Mouse (Mus musculus): ENCODE measurements around the gene Slit3. TPM values are rescaled to one million over a fixed set of nuclear protein-coding genes. Genes with fewer than 3 reads are reported as not detected.

The Slit3 gene
- polyA plus RNA-seq, 1 experiment from 2014 or later = 21.9 TPM

- H3K9me3 ChIP-seq (replicated peaks) = no peaks in the 10 kb centered on the region
- peaks cover 9% of the 10 kb centered on the region; the same call in 1 of the 2 replicates for H3K27me3 ChIP-seq (ENCODE audit: low read depth, poor library complexity, severe bottlenecking)
- no peaks in the 10 kb centered on the region for H3K36me3 ChIP-seq
- peak; percentile 86 for DNase-seq (ENCODE audit: low spot score)
- peak overlapping the region; percentile 66 for H3K27ac ChIP-seq
- H3K4me1 ChIP-seq = peaks cover 78% of the 10 kb centered on the region
- WGBS = 27% methylated on average over 4 of the region's 4 CpGs
- no peak overlapping the region for H3K4me3 ChIP-seq
Observed at GRCm38 (mm10) chr11:35451636-35452035, 330.6 kb downstream of the Slit3 start.

DNA sequence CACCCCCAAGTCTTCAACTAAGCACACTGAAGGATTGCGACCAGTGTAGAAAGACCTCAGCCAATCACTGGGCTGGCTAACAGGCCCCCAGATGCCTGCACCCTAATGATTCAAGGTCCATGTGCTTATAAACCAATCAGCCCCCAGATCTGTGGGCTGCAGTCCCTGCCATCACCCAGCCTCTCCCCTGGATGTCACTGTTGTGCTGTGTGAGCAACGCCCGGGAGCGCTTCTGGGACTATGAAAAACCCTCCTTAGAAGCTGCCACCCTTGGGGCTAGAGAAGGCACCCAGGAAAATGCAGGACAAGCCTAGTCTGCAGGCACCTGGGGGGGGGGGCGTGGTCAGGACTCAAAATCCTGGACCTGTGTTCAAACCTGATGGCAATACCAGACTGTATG lies 331.4 kb downstream of the Slit3 start:
- peak overlapping the region; percentile 37; the same call in 1 of the 2 replicates for H3K27ac ChIP-seq
- H3K9me3 ChIP-seq (replicated peaks) = no peaks in the 10 kb centered on the region
- H3K4me1 ChIP-seq = peaks cover 70% of the 10 kb centered on the region
- DNase-seq (ENCODE audit: low spot score) = peak; percentile 64
- WGBS = 47% methylated on average over 5 of the region's 5 CpGs
- no peak overlapping the region for H3K4me3 ChIP-seq
- H3K27me3 ChIP-seq (ENCODE audit: low read depth, poor library complexity, severe bottlenecking) = peaks cover 9% of the 10 kb centered on the region; the same call in 1 of the 2 replicates
- no peaks in the 10 kb centered on the region for H3K36me3 ChIP-seq

- H3K27ac ChIP-seq = peak overlapping the region; percentile 38; the same call in 1 of the 2 replicates
- peaks cover 61% of the 10 kb centered on the region for H3K4me1 ChIP-seq
- 33% methylated on average over 10 of the region's 10 CpGs for WGBS
- no peaks in the 10 kb centered on the region for H3K36me3 ChIP-seq
- no peak for DNase-seq (ENCODE audit: low spot score)
- H3K27me3 ChIP-seq (ENCODE audit: low read depth, poor library complexity, severe bottlenecking) = peaks cover 9% of the 10 kb centered on the region; the same call in 1 of the 2 replicates
- no peaks in the 10 kb centered on the region for H3K9me3 ChIP-seq (replicated peaks)
- no peak overlapping the region for H3K4me3 ChIP-seq
Observed at GRCm38 (mm10) chr11:35454191-35454725, 333.2 kb downstream of the Slit3 start.

DNA sequence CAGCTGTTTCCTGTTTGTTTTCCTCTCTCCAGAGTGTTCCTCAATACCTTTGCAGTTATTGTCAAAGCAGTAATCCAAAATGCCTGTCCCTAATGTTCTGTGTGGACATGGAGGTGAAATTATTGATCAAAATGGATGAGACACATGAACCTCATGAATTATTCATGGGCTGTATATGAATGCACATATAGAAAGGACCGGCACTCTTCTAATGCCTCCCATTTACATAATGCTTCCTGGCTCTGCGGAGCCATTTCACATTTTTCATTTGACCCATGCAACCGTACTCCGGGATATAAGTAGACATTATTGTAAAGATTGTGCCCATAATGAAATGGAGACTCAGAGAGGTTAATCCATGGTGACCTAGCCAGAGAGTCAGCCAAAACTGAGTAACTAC lies 333.8 kb downstream of the Slit3 start:
- Histone ChIP-seq H3K36me3 (no peaks in the 10 kb centered on the region), H3K4me3 (no peak overlapping the region), H3K27me3 (ENCODE audit: low read depth, poor library complexity, severe bottlenecking) (peaks cover 9% of the 10 kb centered on the region; the same call in 1 of the 2 replicates), H3K9me3 (replicated peaks) (no peaks in the 10 kb centered on the region), H3K4me1 (peaks cover 61% of the 10 kb centered on the region), H3K27ac (no peak overlapping the region)
- WGBS = 88% methylated on average over 4 of the region's 4 CpGs
- DNase-seq (ENCODE audit: low spot score) = no peak

GRCm38 (mm10) chr11:35458068-35458467 lies 337.0 kb downstream of the Slit3 start:
- Histone ChIP-seq H3K9me3 (replicated peaks) (no peaks in the 10 kb centered on the region), H3K4me1 (peaks cover 29% of the 10 kb centered on the region), H3K4me3 (no peak overlapping the region), H3K36me3 (no peaks in the 10 kb centered on the region), H3K27me3 (ENCODE audit: low read depth, poor library complexity, severe bottlenecking) (peaks cover 5% of the 10 kb centered on the region; the same call in 1 of the 2 replicates), H3K27ac (no peak overlapping the region)
- WGBS = 50% methylated on average over 2 of the region's 2 CpGs
- DNase-seq (ENCODE audit: low spot score) = no peak

- no peaks in the 10 kb centered on the region for H3K36me3 ChIP-seq
- no peaks in the 10 kb centered on the region for H3K9me3 ChIP-seq (replicated peaks)
- H3K27ac ChIP-seq = no peak overlapping the region
- H3K4me3 ChIP-seq = no peak overlapping the region
- peaks cover 16% of the 10 kb centered on the region; the same call in 1 of the 2 replicates for H3K27me3 ChIP-seq (ENCODE audit: low read depth, poor library complexity, severe bottlenecking)
- 93% methylated on average over 6 of the region's 6 CpGs for WGBS
- no peak for DNase-seq (ENCODE audit: low spot score)
- H3K4me1 ChIP-seq = peaks cover 34% of the 10 kb centered on the region
Observed at GRCm38 (mm10) chr11:35466701-35467100, 345.7 kb downstream of the Slit3 start.

DNA sequence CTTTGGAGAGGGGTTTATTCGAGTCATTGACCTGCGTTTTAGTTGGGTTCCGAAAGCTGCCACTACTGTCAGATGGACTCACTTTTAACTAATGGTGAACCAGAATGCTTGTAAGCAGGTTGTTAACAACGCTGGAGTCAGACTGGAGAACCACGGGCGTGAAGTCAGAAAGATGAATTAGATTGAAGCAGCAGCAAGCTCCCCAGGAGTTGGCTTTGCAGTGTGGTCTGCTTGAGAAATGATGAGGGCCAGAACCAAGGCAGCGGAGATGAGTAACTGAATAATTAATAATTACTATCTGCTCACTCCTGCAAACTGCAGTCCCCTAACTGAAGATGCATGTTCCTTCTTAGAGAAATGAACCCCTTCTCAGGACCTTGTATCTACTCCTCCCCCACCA lies 347.8 kb downstream of the Slit3 start:
- H3K27me3 ChIP-seq (ENCODE audit: low read depth, poor library complexity, severe bottlenecking) = peaks cover 21% of the 10 kb centered on the region; the same call in 1 of the 2 replicates
- peak overlapping the region; percentile 68; the same call in 1 of the 2 replicates for H3K27ac ChIP-seq

GRCm38 (mm10) chr11:35469940-35470339 lies 348.9 kb downstream of the Slit3 start:
- H3K4me3 ChIP-seq = no peak overlapping the region
- H3K27ac ChIP-seq = peak overlapping the region; percentile 68
- no peak for DNase-seq (ENCODE audit: low spot score)
- H3K36me3 ChIP-seq = no peaks in the 10 kb centered on the region
- no peaks in the 10 kb centered on the region for H3K9me3 ChIP-seq (replicated peaks)
- peaks cover 53% of the 10 kb centered on the region for H3K4me1 ChIP-seq
- H3K27me3 ChIP-seq (ENCODE audit: low read depth, poor library complexity, severe bottlenecking) = peaks cover 21% of the 10 kb centered on the region; the same call in 1 of the 2 replicates
- 38% methylated on average over 4 of the region's 4 CpGs for WGBS

More for the DNA sequence above, 347.8 kb downstream of the Slit3 start:
- WGBS = 87% methylated on average over 7 of the region's 7 CpGs
- Histone ChIP-seq H3K4me1 (peaks cover 53% of the 10 kb centered on the region), H3K4me3 (no peak overlapping the region), H3K36me3 (no peaks in the 10 kb centered on the region), H3K9me3 (replicated peaks) (no peaks in the 10 kb centered on the region)
- DNase-seq (ENCODE audit: low spot score) = no peak

DNA sequence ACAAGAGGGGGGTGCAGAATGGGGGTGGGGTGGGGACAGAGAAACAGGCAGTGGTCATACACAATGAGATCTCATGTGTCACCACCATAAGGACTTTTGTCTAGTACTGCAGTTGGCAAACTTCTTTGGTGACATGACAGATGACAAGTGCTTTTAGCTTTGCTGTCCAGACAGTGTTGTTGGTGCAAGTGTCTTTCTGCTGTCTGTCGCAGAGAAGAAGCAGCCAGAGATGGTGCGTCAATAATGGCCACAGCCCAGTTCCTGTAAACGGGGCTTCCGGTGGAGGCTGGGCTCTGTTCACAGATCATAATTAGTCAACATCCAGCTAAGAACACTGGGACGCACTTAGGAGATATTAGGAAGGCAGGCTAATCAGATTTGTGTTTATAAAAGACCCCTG lies 349.8 kb downstream of the Slit3 start:
- Histone ChIP-seq H3K36me3 (no peaks in the 10 kb centered on the region), H3K4me1 (peaks cover 61% of the 10 kb centered on the region), H3K9me3 (replicated peaks) (no peaks in the 10 kb centered on the region), H3K4me3 (no peak overlapping the region), H3K27ac (peak overlapping the region; percentile 68; the same call in 1 of the 2 replicates), H3K27me3 (ENCODE audit: low read depth, poor library complexity, severe bottlenecking) (peaks cover 18% of the 10 kb centered on the region; the same call in 1 of the 2 replicates)
- 78% methylated on average over 5 of the region's 5 CpGs for WGBS
- DNase-seq (ENCODE audit: low spot score) = no peak

GRCm38 (mm10) chr11:35472842-35473616 lies 352.0 kb downstream of the Slit3 start:
- 0 out of 2 replicates have a peak overlapping the region, but pooled peaks have one; percentile 32 for H3K27ac ChIP-seq
- no peak for DNase-seq (ENCODE audit: low spot score)
- H3K27me3 ChIP-seq (ENCODE audit: low read depth, poor library complexity, severe bottlenecking) = peaks cover 13% of the 10 kb centered on the region; the same call in 1 of the 2 replicates
- no peaks in the 10 kb centered on the region for H3K9me3 ChIP-seq (replicated peaks)
- peaks cover 66% of the 10 kb centered on the region for H3K4me1 ChIP-seq
- no peak overlapping the region for H3K4me3 ChIP-seq
- 51% methylated on average over 11 of the region's 11 CpGs for WGBS
- H3K36me3 ChIP-seq = no peaks in the 10 kb centered on the region

GRCm38 (mm10) chr11:35473617-35473996 lies 352.6 kb downstream of the Slit3 start:
- 79% methylated on average over 5 of the region's 5 CpGs for WGBS

DNA sequence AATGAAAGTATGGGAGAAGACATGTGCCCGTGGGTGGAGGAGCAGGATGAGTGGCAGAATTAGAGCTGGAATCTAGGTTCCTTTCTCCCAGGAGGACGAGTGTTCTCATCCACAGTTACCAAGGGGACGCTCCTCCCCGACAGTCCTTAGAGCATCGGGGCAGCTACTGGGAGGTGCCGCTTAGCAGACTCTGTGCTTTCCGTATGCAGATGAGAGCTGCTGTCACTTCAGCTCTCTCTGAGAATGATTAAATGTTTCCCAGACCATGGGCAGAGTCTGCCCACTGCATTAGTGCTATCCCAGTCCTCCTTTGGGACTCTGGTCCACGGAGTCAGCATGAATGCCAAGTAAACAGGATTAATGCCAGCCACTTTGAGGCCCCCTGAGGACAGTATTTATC lies 359.1 kb downstream of the Slit3 start:
- Histone ChIP-seq H3K27me3 (ENCODE audit: low read depth, poor library complexity, severe bottlenecking) (no peaks in the 10 kb centered on the region), H3K4me1 (peaks cover 21% of the 10 kb centered on the region), H3K27ac (no peak overlapping the region), H3K9me3 (replicated peaks) (no peaks in the 10 kb centered on the region), H3K36me3 (peaks cover 3% of the 10 kb centered on the region; the same call in 1 of the 2 replicates), H3K4me3 (no peak overlapping the region)
- WGBS = 58% methylated on average over 8 of the region's 8 CpGs
- DNase-seq (ENCODE audit: low spot score) = no peak

More at GRCm38 (mm10) chr11:35473617-35473996, 352.6 kb downstream of the Slit3 start:
- no peak overlapping the region for H3K4me3 ChIP-seq
- no peak for DNase-seq (ENCODE audit: low spot score)
- H3K4me1 ChIP-seq = peaks cover 60% of the 10 kb centered on the region
- H3K36me3 ChIP-seq = peaks cover 1% of the 10 kb centered on the region; the same call in 1 of the 2 replicates
- H3K27ac ChIP-seq = 0 out of 2 replicates have a peak overlapping the region, but pooled peaks have one; percentile 32
- H3K27me3 ChIP-seq (ENCODE audit: low read depth, poor library complexity, severe bottlenecking) = peaks cover 7% of the 10 kb centered on the region; the same call in 1 of the 2 replicates
- H3K9me3 ChIP-seq (replicated peaks) = no peaks in the 10 kb centered on the region
